Mouse (Mus musculus) kidney, embryonic 15.5 days (tissue): ENCODE results near the gene Zfp219. TPM values are rescaled to one million over a fixed set of nuclear protein-coding genes. Genes with fewer than 3 reads are reported as not detected.
"Not testable (repeated sequence)": the region's sequence is repeated elsewhere in the genome, so short reads cannot be mapped to it uniquely, and the experiment has no call there.

Experiments used
- ATAC-seq: fragments of 200-750 bp; cut with Nextera tagmentation; replicated peaks from 2 replicates; pipeline ENCODE4 v1.8.0; 2017; ENCODE audit warnings: moderate TSS enrichment; ENCODE audit not compliant: low FRiP score
- H3K27ac ChIP-seq: fragments of 300-500 bp; sonication (generic); 2 replicates; pipeline ENCODE4 v1.5.1; 2015; ENCODE audit warnings: mild to moderate bottlenecking, inconsistent platforms
- H3K27me3 ChIP-seq: fragments of 300-500 bp; sonication (generic); 2 replicates; pipeline ENCODE4 v1.6.1; 2015; ENCODE audit warnings: inconsistent platforms
- H3K36me3 ChIP-seq: fragments of 300-500 bp; sonication (generic); 2 replicates; pipeline ENCODE4 v1.6.1; 2015; ENCODE audit warnings: inconsistent platforms
- H3K4me1 ChIP-seq: fragments of 300-500 bp; sonication (generic); 2 replicates; pipeline ENCODE4 v1.6.1; 2015; ENCODE audit warnings: inconsistent platforms
- H3K4me2 ChIP-seq: fragments of 300-500 bp; sonication (generic); 2 replicates; pipeline ENCODE4 v1.6.1; 2015; ENCODE audit warnings: moderate library complexity, mild to moderate bottlenecking, inconsistent platforms
- H3K4me3 ChIP-seq: fragments of 300-500 bp; sonication (generic); replicated peaks from 2 replicates; pipeline ENCODE4 v1.5.1; 2015; ENCODE audit warnings: mild to moderate bottlenecking, inconsistent platforms
- H3K9ac ChIP-seq: fragments of 300-500 bp; sonication (generic); 2 replicates; pipeline ENCODE4 v1.6.1; 2015; ENCODE audit warnings: mild to moderate bottlenecking, inconsistent platforms
- H3K9me3 ChIP-seq: fragments of 300-500 bp; sonication (generic); replicated peaks from 2 replicates; pipeline ENCODE4 v1.6.1; 2016; ENCODE audit warnings: inconsistent platforms
- WGBS: fragments of 180-500 bp; shearing (Covaris S2); methylation state at CpG from one replicate; pipeline ENCODE4 v1.1.7; 2015; ENCODE audit warnings: mixed read lengths; 5-methylcytosine and 5-hydroxymethylcytosine counted together
- polyA plus RNA-seq: library from polyadenylated mRNA; unstranded; fragments of >200 nt; fragmentation: Nextera tagmentation; extraction: Ambion mirVana; gene quantifications from 2 replicates; pipeline ENCODE4 v1.2.1, GENCODE M21; 2015

The Zfp219 gene
- 38.5 and 43.8 TPM in 2 replicates for polyA plus RNA-seq

- H3K27me3 ChIP-seq = no peaks in the 10 kb centered on the region
- 6% methylated on average over 15 of the region's 15 CpGs for WGBS
Measured at GRCm38 (mm10) chr14:52020486-52021137, at the start of gene Zfp219. Gene Zfp219, minus strand, starts transcription at chr14:52020733.

GRCm38 (mm10) chr14:52066135-52066534 lies 45.6 kb upstream of the Zfp219 start:
- H3K9ac ChIP-seq = no peak overlapping the region
- peaks cover 6% of the 10 kb centered on the region for H3K36me3 ChIP-seq
- H3K27ac ChIP-seq = no peak overlapping the region
- no peaks in the 10 kb centered on the region for H3K27me3 ChIP-seq
- no peaks in the 10 kb centered on the region for H3K9me3 ChIP-seq
- no peak overlapping the region for H3K4me2 ChIP-seq
- no peak for ATAC-seq
- 50% methylated on average over 4 of the region's 4 CpGs for WGBS
- H3K4me1 ChIP-seq = no peaks in the 10 kb centered on the region
- H3K4me3 ChIP-seq = no peak overlapping the region

More at GRCm38 (mm10) chr14:52020486-52021137, at the start of gene Zfp219:
- no peaks in the 10 kb centered on the region for H3K9me3 ChIP-seq
- peaks cover 64% of the 10 kb centered on the region for H3K4me1 ChIP-seq
- ATAC-seq = peak; percentile 64
- peak within 1 kb of the TSS; percentile 66 for H3K4me2 ChIP-seq
- H3K36me3 ChIP-seq = no peaks in the 10 kb centered on the region
- H3K27ac ChIP-seq = peak within 1 kb of the TSS; percentile 99
- H3K4me3 ChIP-seq = peak within 1 kb of the TSS; percentile 68
- peak within 1 kb of the TSS; percentile 87 for H3K9ac ChIP-seq

GRCm38 (mm10) chr14:52061798-52062197 lies 41.3 kb upstream of the Zfp219 start:
- Histone ChIP-seq H3K9me3 (no peaks in the 10 kb centered on the region), H3K36me3 (no peaks in the 10 kb centered on the region), H3K9ac (no peak overlapping the region), H3K4me2 (no peak overlapping the region), H3K27me3 (no peaks in the 10 kb centered on the region), H3K27ac (no peak overlapping the region), H3K4me1 (no peaks in the 10 kb centered on the region), H3K4me3 (no peak overlapping the region)
- 82% methylated on average over 8 of the region's 8 CpGs for WGBS
- ATAC-seq = no peak

GRCm38 (mm10) chr14:52060800-52061199 lies 40.3 kb upstream of the Zfp219 start:
- Histone ChIP-seq H3K27me3 (no peaks in the 10 kb centered on the region), H3K9ac (no peak overlapping the region), H3K4me1 (no peaks in the 10 kb centered on the region), H3K4me3 (no peak overlapping the region), H3K9me3 (no peaks in the 10 kb centered on the region), H3K36me3 (no peaks in the 10 kb centered on the region), H3K4me2 (no peak overlapping the region), H3K27ac (no peak overlapping the region)
- WGBS = 83% methylated on average over 1 of the region's 1 CpGs
- ATAC-seq = no peak

GRCm38 (mm10) chr14:52059982-52060381 lies 39.4 kb upstream of the Zfp219 start:
- no peak overlapping the region for H3K4me3 ChIP-seq
- H3K9me3 ChIP-seq = no peaks in the 10 kb centered on the region
- no peaks in the 10 kb centered on the region for H3K27me3 ChIP-seq
- no peaks in the 10 kb centered on the region for H3K4me1 ChIP-seq
- 54% methylated on average over 4 of the region's 4 CpGs for WGBS
- no peak overlapping the region for H3K9ac ChIP-seq
- no peak overlapping the region for H3K4me2 ChIP-seq
- ATAC-seq = no peak
- no peaks in the 10 kb centered on the region for H3K36me3 ChIP-seq
- H3K27ac ChIP-seq = no peak overlapping the region

- not testable (repeated sequence) for ATAC-seq, H3K9me3 ChIP-seq, H3K4me3 ChIP-seq, H3K36me3 ChIP-seq, H3K4me2 ChIP-seq, H3K27me3 ChIP-seq, H3K27ac ChIP-seq, H3K4me1 ChIP-seq, H3K9ac ChIP-seq
- 84% methylated on average over 3 of the region's 3 CpGs for WGBS
Measured at GRCm38 (mm10) chr14:52052720-52053119, 32.2 kb upstream of the Zfp219 start.

GRCm38 (mm10) chr14:52045966-52046565 lies 25.5 kb upstream of the Zfp219 start:
- no peak for ATAC-seq
- Histone ChIP-seq H3K9ac (no peak overlapping the region), H3K27me3 (no peaks in the 10 kb centered on the region), H3K4me2 (no peak overlapping the region), H3K27ac (no peak overlapping the region), H3K9me3 (no peaks in the 10 kb centered on the region), H3K36me3 (no peaks in the 10 kb centered on the region), H3K4me3 (no peak overlapping the region), H3K4me1 (0 out of 2 replicates have a peak, but pooled peaks cover 2% of the 10 kb centered on the region)
- 83% methylated on average over 9 of the region's 9 CpGs for WGBS

GRCm38 (mm10) chr14:52044901-52045678 lies 24.6 kb upstream of the Zfp219 start:
- peak; percentile 73; the same call in 1 of the 2 replicates for ATAC-seq
- 9% methylated on average over 8 of the region's 8 CpGs for WGBS

GRCm38 (mm10) chr14:52043446-52043845 lies 22.9 kb upstream of the Zfp219 start:
- Histone ChIP-seq H3K27me3 (no peaks in the 10 kb centered on the region), H3K36me3 (no peaks in the 10 kb centered on the region), H3K4me2 (no peak overlapping the region), H3K9me3 (no peaks in the 10 kb centered on the region), H3K4me1 (0 out of 2 replicates have a peak, but pooled peaks cover 2% of the 10 kb centered on the region), H3K4me3 (no peak overlapping the region), H3K9ac (no peak overlapping the region), H3K27ac (no peak overlapping the region)
- WGBS = 79% methylated on average over 6 of the region's 6 CpGs
- no peak for ATAC-seq

More at GRCm38 (mm10) chr14:52044901-52045678, 24.6 kb upstream of the Zfp219 start:
- H3K4me3 ChIP-seq = no peak overlapping the region
- H3K27me3 ChIP-seq = no peaks in the 10 kb centered on the region
- no peak overlapping the region for H3K9ac ChIP-seq
- no peaks in the 10 kb centered on the region for H3K9me3 ChIP-seq
- H3K4me2 ChIP-seq = no peak overlapping the region
- no peaks in the 10 kb centered on the region for H3K36me3 ChIP-seq
- H3K4me1 ChIP-seq = 0 out of 2 replicates have a peak, but pooled peaks cover 2% of the 10 kb centered on the region
- no peak overlapping the region for H3K27ac ChIP-seq

- not testable (repeated sequence) for H3K27me3 ChIP-seq, H3K9me3 ChIP-seq
- WGBS = 55% methylated on average over 3 of the region's 3 CpGs
Measured at GRCm38 (mm10) chr14:52042359-52042758, 21.8 kb upstream of the Zfp219 start, which contains the start of gene Olfr221. Gene Olfr221, minus strand, starts transcription at chr14:52042459.

GRCm38 (mm10) chr14:52039332-52039731 lies 18.8 kb upstream of the Zfp219 start:
- no peak for ATAC-seq
- no peaks in the 10 kb centered on the region for H3K36me3 ChIP-seq
- H3K27me3 ChIP-seq = no peaks in the 10 kb centered on the region
- WGBS = 89% methylated on average over 5 of the region's 5 CpGs
- H3K9ac ChIP-seq = no peak overlapping the region
- H3K4me3 ChIP-seq = no peak overlapping the region
- no peak overlapping the region for H3K27ac ChIP-seq
- H3K9me3 ChIP-seq = no peaks in the 10 kb centered on the region
- no peaks in the 10 kb centered on the region for H3K4me1 ChIP-seq
- H3K4me2 ChIP-seq = no peak overlapping the region

More at GRCm38 (mm10) chr14:52042359-52042758, 21.8 kb upstream of the Zfp219 start, which contains the start of gene Olfr221:
- not testable (repeated sequence) for H3K36me3 ChIP-seq, H3K9ac ChIP-seq, ATAC-seq, H3K27ac ChIP-seq, H3K4me3 ChIP-seq, H3K4me2 ChIP-seq, H3K4me1 ChIP-seq

- Histone ChIP-seq H3K36me3 (no peaks in the 10 kb centered on the region), H3K4me2 (no peak overlapping the region), H3K9ac (no peak overlapping the region), H3K4me3 (no peak overlapping the region), H3K9me3 (no peaks in the 10 kb centered on the region), H3K27ac (no peak overlapping the region), H3K4me1 (no peaks in the 10 kb centered on the region), H3K27me3 (no peaks in the 10 kb centered on the region)
- WGBS = 87% methylated on average over 6 of the region's 6 CpGs
- ATAC-seq = no peak
Measured at GRCm38 (mm10) chr14:52035926-52036325, 15.4 kb upstream of the Zfp219 start.
